Mouse (Mus musculus) midbrain, postnatal 0 days (tissue): Measurements from ENCODE around the gene Gm28042. TPM values are rescaled to one million over a fixed set of nuclear protein-coding genes. Genes with fewer than 3 reads are reported as not detected.

Experiments
- ATAC-seq: fragments of 200-750 bp; cut with Nextera tagmentation; 2 replicates; pipeline ENCODE4 v1.8.0; 2017; ENCODE audit warnings: moderate number of reproducible peaks, mild to moderate bottlenecking, moderate TSS enrichment, moderate library complexity; ENCODE audit not compliant: low FRiP score
- DNase-seq: peaks from one replicate; pipeline ENCODE4 v3.0.0-alpha.2; 2015; ENCODE audit warnings: low spot score
- H3K27ac ChIP-seq: fragments of 300-500 bp; sonication (generic); 2 replicates; pipeline ENCODE4 v1.5.1; 2014; ENCODE audit warnings: low read depth, mild to moderate bottlenecking, low read length, mixed read lengths
- H3K27me3 ChIP-seq: fragments of 300-500 bp; sonication (generic); 2 replicates; pipeline ENCODE4 v1.6.1; 2014; ENCODE audit warnings: low read length, control low read depth, mixed read lengths; ENCODE audit not compliant: insufficient read depth
- H3K36me3 ChIP-seq: fragments of 300-500 bp; sonication (generic); 2 replicates; pipeline ENCODE4 v1.6.1; 2014; ENCODE audit warnings: low read length, control low read depth, mixed read lengths; ENCODE audit not compliant: insufficient read depth
- H3K4me1 ChIP-seq: fragments of 300-500 bp; sonication (generic); 2 replicates; pipeline ENCODE4 v1.6.1; 2014; ENCODE audit warnings: mild to moderate bottlenecking, control low read depth, antibody characterized with exemption, low read length, mixed read lengths; ENCODE audit not compliant: insufficient read depth
- H3K4me2 ChIP-seq: fragments of 300-500 bp; sonication (generic); 2 replicates; pipeline ENCODE4 v1.6.1; 2014; ENCODE audit warnings: low read depth, mild to moderate bottlenecking, low read length, mixed read lengths; ENCODE audit not compliant: poor library complexity, severe bottlenecking
- H3K4me3 ChIP-seq: fragments of 300-500 bp; sonication (generic); 2 replicates; pipeline ENCODE4 v1.5.1; 2014; ENCODE audit warnings: low read depth, mild to moderate bottlenecking, low read length, moderate library complexity
- H3K9ac ChIP-seq: fragments of 300-500 bp; sonication (generic); replicated peaks from 2 replicates; pipeline ENCODE4 v1.6.1; 2014; ENCODE audit warnings: mild to moderate bottlenecking, low read length, moderate library complexity, mixed read lengths; ENCODE audit not compliant: poor library complexity, severe bottlenecking
- H3K9me3 ChIP-seq: fragments of 300-500 bp; sonication (generic); 2 replicates; pipeline ENCODE4 v1.6.1; 2016; ENCODE audit warnings: low read length, control low read depth
- CTCF ChIP-seq: IDR thresholded peaks from 2 replicates; pipeline ENCODE4 v1.5.1; 2016; ENCODE audit warnings: antibody characterized with exemption, mild to moderate bottlenecking
- WGBS: fragments of 180-500 bp; shearing (Covaris S2); extraction: QIAGEN DNeasy Blood & Tissue Kit; methylation state at CpG from one replicate; pipeline ENCODE4 v1.1.7; 2014; 5-methylcytosine and 5-hydroxymethylcytosine counted together
- polyA plus RNA-seq: library from polyadenylated mRNA; unstranded; fragments of >200 nt; fragmentation: Nextera tagmentation; extraction: Ambion mirVana; gene quantifications from 2 replicates; pipeline ENCODE4 v1.2.1, GENCODE M21; 2015
- total RNA-seq: library from RNA; depleted of rRNA; stranded (reverse); fragments of >200 nt; gene quantifications from 2 replicates; pipeline ENCODE4 v1.2.3, GENCODE M21; 2014

Gm28042 gene
- total and polyA plus RNA-seq, 2 experiments from 2014 or later = 0.98 to 6.6 TPM

GRCm38 (mm10) chr2:120006696-120007095 lies 20.6 kb upstream of the Gm28042 start:
- ATAC-seq (no peak), DNase-seq (no peak)
- H3K36me3 ChIP-seq = peaks cover 3% of the 10 kb centered on the region; the same call in 1 of the 2 replicates
- H3K27ac ChIP-seq = no peak overlapping the region
- H3K4me2 ChIP-seq = no peak overlapping the region
- H3K9me3 ChIP-seq = no peaks in the 10 kb centered on the region
- no peaks in the 10 kb centered on the region for H3K27me3 ChIP-seq
- no peak overlapping the region for H3K9ac ChIP-seq
- no peak overlapping the region for H3K4me3 ChIP-seq
- no peaks in the 10 kb centered on the region for H3K4me1 ChIP-seq
- WGBS = 93% methylated on average over 7 of the region's 7 CpGs
- TF ChIP-seq CTCF = no peak

- H3K4me3 ChIP-seq = no peak overlapping the region
- no peaks in the 10 kb centered on the region for H3K9me3 ChIP-seq
- H3K36me3 ChIP-seq = peaks cover 7% of the 10 kb centered on the region
- H3K27me3 ChIP-seq = no peaks in the 10 kb centered on the region
- WGBS = 83% methylated on average over 4 of the region's 4 CpGs
- no peak for TF ChIP-seq CTCF
- no peak for DNase-seq
- H3K4me1 ChIP-seq = no peaks in the 10 kb centered on the region
- H3K27ac ChIP-seq = no peak overlapping the region
- no peak for ATAC-seq
- H3K9ac ChIP-seq = no peak overlapping the region
- H3K4me2 ChIP-seq = no peak overlapping the region
Measured at GRCm38 (mm10) chr2:120007680-120008210, 19.5 kb upstream of the Gm28042 start.

GRCm38 (mm10) chr2:120008672-120009071 lies 18.6 kb upstream of the Gm28042 start:
- H3K4me2 ChIP-seq = no peak overlapping the region
- DNase-seq (no peak), ATAC-seq (no peak)
- TF ChIP-seq CTCF = no peak
- no peak overlapping the region for H3K27ac ChIP-seq
- no peaks in the 10 kb centered on the region for H3K27me3 ChIP-seq
- no peaks in the 10 kb centered on the region for H3K4me1 ChIP-seq
- no peaks in the 10 kb centered on the region for H3K9me3 ChIP-seq
- H3K9ac ChIP-seq = no peak overlapping the region
- no peak overlapping the region for H3K4me3 ChIP-seq
- 76% methylated on average over 4 of the region's 4 CpGs for WGBS
- H3K36me3 ChIP-seq = peaks cover 17% of the 10 kb centered on the region

GRCm38 (mm10) chr2:120011462-120012200 lies 15.7 kb upstream of the Gm28042 start:
- peak; percentile 63 for DNase-seq
- 77% methylated on average over 8 of the region's 8 CpGs for WGBS
- no peaks in the 10 kb centered on the region for H3K27me3 ChIP-seq
- H3K4me1 ChIP-seq = no peaks in the 10 kb centered on the region
- H3K9me3 ChIP-seq = no peaks in the 10 kb centered on the region
- peaks cover 32% of the 10 kb centered on the region for H3K36me3 ChIP-seq
- no peak overlapping the region for H3K27ac ChIP-seq
- H3K9ac ChIP-seq = no peak overlapping the region
- peak; percentile 77 for TF ChIP-seq CTCF
- no peak overlapping the region for H3K4me3 ChIP-seq
- H3K4me2 ChIP-seq = no peak overlapping the region
- ATAC-seq = no peak

- WGBS = 89% methylated on average over 13 of the region's 13 CpGs
- ATAC-seq = no peak
- Histone ChIP-seq H3K9me3 (no peaks in the 10 kb centered on the region), H3K4me2 (no peak overlapping the region), H3K27me3 (no peaks in the 10 kb centered on the region), H3K4me3 (no peak overlapping the region), H3K9ac (no peak overlapping the region), H3K4me1 (no peaks in the 10 kb centered on the region), H3K36me3 (peaks cover 43% of the 10 kb centered on the region), H3K27ac (no peak overlapping the region)
- DNase-seq = no peak
- TF ChIP-seq CTCF = no peak
Measured at GRCm38 (mm10) chr2:120012924-120013323, 14.4 kb upstream of the Gm28042 start.

GRCm38 (mm10) chr2:120013831-120014486 lies 13.3 kb upstream of the Gm28042 start:
- H3K9me3 ChIP-seq = no peaks in the 10 kb centered on the region
- no peak for TF ChIP-seq CTCF
- 93% methylated on average over 2 of the region's 2 CpGs for WGBS
- H3K27ac ChIP-seq = no peak overlapping the region
- no peaks in the 10 kb centered on the region for H3K4me1 ChIP-seq
- DNase-seq = no peak
- H3K4me3 ChIP-seq = no peak overlapping the region
- H3K27me3 ChIP-seq = no peaks in the 10 kb centered on the region
- no peak for ATAC-seq
- no peak overlapping the region for H3K4me2 ChIP-seq
- H3K36me3 ChIP-seq = peaks cover 54% of the 10 kb centered on the region
- no peak overlapping the region for H3K9ac ChIP-seq
